Mouse (Mus musculus) adrenal gland, postnatal 14 days (tissue): ENCODE results near the gene Brcc3. TPM values are rescaled to one million over a fixed set of nuclear protein-coding genes. Genes with fewer than 3 reads are reported as not detected.

ENCODE experiments used
- DNase-seq: peaks from one replicate; pipeline ENCODE4 v3.0.0; 2021; ENCODE audit warnings: mixed read lengths
- long read RNA-seq, 2 experiments: library from polyadenylated mRNA; stranded (forward); transcript quantifications; one replicate each; pipeline ENCODE4 v2.0.0; 2021
- total RNA-seq: library from RNA; stranded (reverse); gene quantifications from 2 replicates; pipeline ENCODE4 v1.2.3, GENCODE M21; 2021

Gene Brcc3
- total RNA-seq: 26.8 and 27.6 TPM in 2 replicates
- long read RNA-seq, experiment 1, partial matches to known transcripts: 1 of 2 reads
- long read RNA-seq, experiment 1, other reads (novel, unspliced or antisense): 1 of 2 reads
- long read RNA-seq, experiment 2: 0 reads

GRCm38 (mm10) chrX:75415936-75416785 is at the start of gene Brcc3, which contains the start of the genes Cmc4 and Mtcp1:
Gene Brcc3 (plus strand): TSS chrX:75416628.
Gene Cmc4 (minus strand): TSS chrX:75416584.
Gene Mtcp1 (minus strand): TSS chrX:75416588.
- DNase-seq: peak; percentile 93

GRCm38 (mm10) chrX:75370197-75370596 is 46.2 kb upstream of the Brcc3 start:
- DNase-seq: peak; percentile 59

GRCm38 (mm10) chrX:75372666-75373425 is 43.6 kb upstream of the Brcc3 start:
- DNase-seq: no peak

GRCm38 (mm10) chrX:75376815-75377214 is 39.6 kb upstream of the Brcc3 start:
- no peak for DNase-seq

GRCm38 (mm10) chrX:75381176-75381575 is 35.3 kb upstream of the Brcc3 start:
- DNase-seq: no peak

GRCm38 (mm10) chrX:75381699-75382098 is 34.7 kb upstream of the Brcc3 start:
- no peak for DNase-seq

GRCm38 (mm10) chrX:75382195-75382771 is 34.1 kb upstream of the Brcc3 start, which contains the start of the genes Fundc2 and F8:
Gene Fundc2 (plus strand): TSS chrX:75382399.
Gene F8 (minus strand): TSS chrX:75382615.
- DNase-seq: peak; percentile 80

- no peak for DNase-seq
Measured at GRCm38 (mm10) chrX:75399471-75399870, 17.0 kb upstream of the Brcc3 start.

GRCm38 (mm10) chrX:75402668-75403067 is 13.8 kb upstream of the Brcc3 start:
- DNase-seq: no peak

GRCm38 (mm10) chrX:75403350-75403749 is 13.1 kb upstream of the Brcc3 start:
- no peak for DNase-seq

- no peak for DNase-seq
Measured at GRCm38 (mm10) chrX:75409711-75410110, 6.7 kb upstream of the Brcc3 start.

- DNase-seq: no peak
Measured at GRCm38 (mm10) chrX:75454597-75454996, 38.2 kb downstream of the Brcc3 start.

GRCm38 (mm10) chrX:75475182-75475644 is 58.8 kb downstream of the Brcc3 start:
- DNase-seq: peak; percentile 79

- no peak for DNase-seq
Measured at GRCm38 (mm10) chrX:75489886-75490285, 73.5 kb downstream of the Brcc3 start.

Other genes starting within 250 kb of the Brcc3 start
- gene Fundc2, start 34.2 kb upstream of the Brcc3 start, total RNA-seq: 88.6 and 93.1 TPM in 2 replicates
- 6.9 and 10.4 TPM in 2 replicates for gene F8, start 34.0 kb upstream of the Brcc3 start, total RNA-seq
- gene Cmc4, start within 50 bp of the Brcc3 start, total RNA-seq: 9.1 and 11.4 TPM in 2 replicates
- 8.1 and 11.8 TPM in 2 replicates for gene Mtcp1, start within 50 bp of the Brcc3 start, total RNA-seq
- gene Vbp1, start 97.7 kb downstream of the Brcc3 start, total RNA-seq: 37.6 and 43.7 TPM in 2 replicates
- 1.5 and 1.6 TPM in 2 replicates for gene Rab39b, start 161.6 kb downstream of the Brcc3 start, total RNA-seq